Mouse (Mus musculus): ENCODE data around the gene Btbd16.

Btbd16 gene

DNA sequence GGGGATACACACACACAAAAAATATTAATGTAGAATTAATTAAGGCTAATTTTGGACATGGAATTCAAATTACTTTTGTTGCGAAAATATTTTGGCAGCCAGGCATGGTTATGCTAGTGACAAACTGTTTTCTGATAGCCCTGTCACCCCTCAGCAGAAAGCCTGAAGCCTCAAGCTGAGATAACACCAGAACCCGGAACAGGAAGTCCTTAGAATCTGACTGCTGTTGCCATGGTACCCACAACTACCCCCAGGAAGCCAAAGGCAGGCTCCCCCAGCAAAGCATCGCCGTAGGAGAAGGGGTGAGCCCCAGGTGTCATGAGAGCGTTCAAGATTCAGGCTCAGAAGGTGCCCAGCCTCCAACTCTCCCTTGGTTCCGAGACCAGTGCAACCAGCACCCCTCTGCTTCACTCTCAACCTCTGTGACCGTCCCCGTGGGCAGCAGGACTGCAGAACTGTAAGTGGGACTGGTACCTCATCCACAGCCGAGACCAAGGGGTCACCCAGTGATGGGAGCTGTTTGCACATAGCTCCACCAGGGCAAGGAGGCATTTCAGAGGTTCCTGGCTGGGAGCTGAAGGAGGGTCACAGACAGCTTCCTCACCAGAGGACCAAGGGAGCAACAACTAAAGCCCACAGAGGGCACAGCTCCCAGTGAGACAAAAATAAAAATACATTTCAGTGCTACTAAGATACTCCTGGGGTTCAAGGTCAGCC, at the start of gene Btbd16:
Btbd16 (plus strand) TSS at position 156 of the 717 bp plus-strand sequence.
- no peak for DNase-seq

DNA sequence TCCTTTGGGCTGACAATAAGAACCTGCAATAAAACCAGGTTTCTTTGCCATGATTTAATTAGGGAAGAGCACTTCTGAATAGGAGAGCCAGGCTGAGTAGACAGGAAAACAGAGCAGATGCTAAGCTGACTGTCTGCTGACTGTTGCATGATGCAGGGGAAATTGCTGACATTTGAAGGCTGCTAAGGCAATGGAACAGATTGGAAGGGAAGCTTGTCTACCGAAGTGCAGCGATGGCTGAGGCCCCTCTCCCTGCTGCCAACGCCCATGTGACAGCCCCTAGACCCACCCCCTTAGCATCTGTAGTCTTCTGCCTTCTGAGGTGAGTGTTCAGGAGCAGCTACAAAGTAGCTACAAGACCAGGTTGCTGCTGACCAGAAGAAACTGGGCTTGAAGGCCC, 47.7 kb upstream of the Btbd16 start:
- DNase-seq: no peak

DNA sequence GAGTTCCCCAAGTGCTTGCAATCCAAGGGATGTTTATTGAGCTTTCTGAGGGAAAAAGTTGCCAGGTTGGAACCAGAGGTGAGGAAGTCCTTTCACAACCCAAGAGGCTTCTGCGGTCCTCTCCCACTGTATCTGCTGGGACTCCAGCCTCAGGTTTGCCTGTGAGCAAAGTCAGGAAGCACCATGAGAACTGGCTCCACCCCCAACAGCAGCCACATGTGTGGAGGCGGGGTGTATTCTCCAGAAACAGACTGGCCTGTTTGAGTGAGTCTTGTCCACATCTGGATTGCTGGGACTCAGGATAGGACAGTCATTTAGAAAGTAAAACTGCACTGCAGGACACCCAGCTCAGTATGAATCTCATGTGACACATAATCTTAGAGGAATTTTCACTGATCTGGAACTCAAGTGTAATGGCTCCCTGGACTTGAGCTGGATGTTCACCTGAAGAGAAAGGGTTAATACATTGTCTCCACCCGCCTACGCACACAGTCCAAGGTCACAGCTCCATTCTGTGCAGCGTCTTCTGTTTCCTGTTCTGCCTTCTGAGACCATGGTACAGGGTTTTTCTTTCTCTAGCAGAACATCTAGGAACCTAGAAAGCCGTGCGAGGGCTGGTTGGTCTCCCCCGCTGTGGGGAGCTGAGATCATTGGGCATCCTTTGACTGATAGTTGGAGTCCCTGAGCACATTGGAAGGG, 47.0 kb upstream of the Btbd16 start:
- no peak for DNase-seq

DNA sequence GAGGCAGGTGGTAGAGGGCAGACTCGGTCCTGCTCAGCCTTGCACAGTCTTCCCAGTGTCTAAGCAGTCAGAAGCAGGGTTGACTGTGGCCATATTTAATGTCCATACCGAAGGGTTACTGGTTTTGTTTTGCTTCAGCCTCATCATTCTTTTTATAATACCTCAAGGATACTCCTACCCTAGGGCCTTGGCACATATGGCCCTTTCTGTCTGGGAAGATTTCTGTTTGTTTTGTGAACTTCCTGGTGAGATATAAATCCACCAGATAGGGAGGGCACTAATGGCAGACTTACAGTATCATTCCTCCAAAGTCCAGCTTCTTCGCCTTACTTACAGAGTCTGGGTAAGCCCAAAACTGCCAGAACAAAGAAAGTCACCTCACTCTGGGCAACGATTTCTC, 46.3 kb upstream of the Btbd16 start:
- DNase-seq: no peak

DNA sequence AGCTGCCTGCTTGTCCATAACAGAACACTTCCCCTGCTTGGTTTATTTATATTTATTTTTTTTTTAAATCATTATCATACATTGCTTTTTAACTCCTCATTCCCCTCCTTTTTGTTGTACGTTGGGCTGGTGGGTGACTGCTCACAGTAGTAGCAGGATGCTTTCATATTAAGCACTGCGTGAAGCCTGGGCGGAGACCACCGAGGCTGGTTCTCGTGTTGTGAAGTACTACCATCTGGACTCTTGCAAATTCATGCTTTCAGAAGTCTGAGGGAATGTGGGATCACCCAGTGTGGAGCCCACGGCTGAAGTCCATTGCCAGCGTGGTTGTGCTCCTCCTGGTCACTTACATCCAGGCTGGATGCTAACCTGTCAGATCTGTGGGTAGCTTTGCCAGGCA, 42.1 kb upstream of the Btbd16 start:
- DNase-seq: no peak

DNA sequence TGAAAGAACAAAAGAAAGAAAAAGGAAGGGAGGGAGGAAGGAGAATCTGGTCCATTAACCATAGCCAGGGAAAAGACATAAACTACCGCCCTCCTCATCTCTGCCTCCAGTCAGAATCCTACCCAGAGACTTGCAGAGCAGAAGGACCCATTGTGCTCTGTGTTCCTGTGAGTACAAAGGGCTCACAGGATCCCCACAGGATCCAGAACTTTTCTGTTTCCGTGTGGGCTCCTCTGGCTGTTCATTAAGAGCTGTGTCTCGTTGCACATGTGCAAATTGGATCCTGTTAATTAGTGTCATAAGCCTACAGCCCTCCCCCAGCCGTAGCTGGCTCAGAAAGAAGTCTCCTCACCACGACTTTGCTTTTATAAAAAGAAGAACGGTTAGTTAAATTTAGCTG, 41.0 kb upstream of the Btbd16 start:
- DNase-seq: no peak

DNA sequence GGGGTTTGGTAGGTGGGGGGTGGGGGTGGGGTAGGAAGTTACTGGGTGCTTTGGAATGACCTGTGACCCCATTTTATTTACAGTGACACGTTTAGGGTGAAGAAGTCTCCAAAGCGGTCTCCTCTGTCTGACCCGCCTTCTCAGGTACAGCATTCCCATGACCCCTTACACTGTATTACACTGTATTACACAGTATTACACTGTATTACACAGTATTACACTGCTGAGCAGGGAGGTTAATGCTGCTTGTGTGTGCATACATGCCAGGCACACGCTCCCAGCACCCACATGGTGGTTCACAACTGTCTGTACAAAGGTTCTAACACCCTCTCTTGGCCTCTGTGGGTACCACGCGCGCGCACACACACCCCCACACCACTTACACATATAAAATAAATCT, 40.4 kb upstream of the Btbd16 start:
- no peak for DNase-seq

DNA sequence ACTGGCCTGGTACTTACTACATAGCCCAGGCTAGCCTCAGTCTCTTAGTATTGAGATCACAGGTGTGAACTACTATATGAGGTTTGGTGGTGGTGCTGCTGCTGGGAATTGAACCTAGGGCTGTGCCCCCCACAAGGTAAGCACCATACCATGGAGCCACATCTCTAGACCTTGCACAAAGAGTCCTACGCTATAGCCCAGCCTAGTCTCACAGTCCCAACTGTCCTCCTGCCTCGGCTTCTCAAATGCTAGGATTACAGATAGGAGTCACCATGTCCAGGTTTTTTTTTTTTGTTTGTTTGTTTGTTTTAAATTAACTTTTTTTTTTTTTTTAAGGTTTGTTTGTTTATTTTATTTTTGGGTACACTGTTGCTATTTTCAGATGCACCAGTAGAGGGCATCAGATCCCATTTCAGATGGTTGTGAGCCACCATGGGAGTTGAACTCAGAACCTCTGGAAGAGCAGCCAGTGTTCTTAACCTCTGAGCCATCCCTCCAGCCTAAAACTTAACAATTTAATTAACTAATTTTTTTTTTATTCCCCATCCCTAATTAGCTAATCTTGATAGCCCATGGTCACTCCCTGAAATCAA, 39.6 kb upstream of the Btbd16 start:
- DNase-seq: no peak

DNA sequence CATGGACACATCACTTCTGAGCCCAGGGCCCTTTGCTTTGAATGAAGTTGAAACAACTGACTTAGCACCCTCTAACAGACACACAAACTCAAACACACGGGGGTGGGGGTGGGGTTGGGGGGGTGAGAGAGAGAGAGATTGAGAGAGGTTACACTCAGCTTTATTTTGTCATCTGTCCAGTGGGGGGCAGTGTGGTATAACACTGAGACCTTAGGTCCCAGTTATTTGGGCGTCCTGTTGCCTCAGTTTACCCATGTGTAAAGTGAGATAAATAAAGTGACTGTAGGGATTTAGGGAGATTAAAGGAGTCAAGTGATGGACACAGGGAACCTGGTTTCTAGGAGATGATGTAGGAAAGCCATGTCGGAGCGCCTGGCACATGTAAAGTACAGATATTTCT, 32.8 kb upstream of the Btbd16 start:
- DNase-seq: no peak

DNA sequence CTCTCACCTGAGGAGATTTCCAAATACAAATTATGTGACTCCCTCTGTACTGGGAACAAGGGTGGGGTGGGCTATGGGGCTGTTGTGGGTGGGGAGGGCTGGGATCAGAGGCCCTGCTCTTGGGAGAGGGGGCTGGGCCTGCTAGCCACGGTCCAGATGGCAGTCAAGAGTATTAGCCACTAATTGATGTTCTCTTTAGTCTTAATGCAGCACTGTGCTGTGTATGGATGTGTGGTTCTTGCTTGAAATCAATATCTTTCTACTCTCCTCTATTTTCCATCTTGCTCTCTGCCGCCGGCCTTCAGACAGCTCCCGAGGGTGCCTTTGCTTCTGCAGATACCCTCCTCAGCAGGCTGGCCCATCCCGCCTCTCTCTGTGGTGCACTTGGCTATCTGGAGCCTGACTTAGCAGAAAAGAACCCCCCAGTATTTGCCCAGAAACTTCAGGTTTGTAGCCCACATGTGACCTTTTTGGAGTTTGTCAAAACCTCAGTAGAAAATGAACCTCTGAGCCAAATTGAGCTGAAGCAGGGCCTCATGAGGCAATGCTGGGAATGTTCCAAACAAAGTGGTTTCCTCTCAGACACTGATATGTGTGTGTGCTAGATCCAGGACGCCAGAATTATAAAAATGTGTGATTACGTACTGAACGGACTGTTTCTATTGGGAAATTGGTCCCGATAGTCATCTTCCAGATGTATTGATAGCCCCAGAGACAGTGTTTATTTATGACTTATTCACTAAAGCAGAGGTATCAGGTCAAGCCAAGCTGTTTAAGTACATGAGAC, 30.4 kb upstream of the Btbd16 start:
- DNase-seq: no peak

DNA sequence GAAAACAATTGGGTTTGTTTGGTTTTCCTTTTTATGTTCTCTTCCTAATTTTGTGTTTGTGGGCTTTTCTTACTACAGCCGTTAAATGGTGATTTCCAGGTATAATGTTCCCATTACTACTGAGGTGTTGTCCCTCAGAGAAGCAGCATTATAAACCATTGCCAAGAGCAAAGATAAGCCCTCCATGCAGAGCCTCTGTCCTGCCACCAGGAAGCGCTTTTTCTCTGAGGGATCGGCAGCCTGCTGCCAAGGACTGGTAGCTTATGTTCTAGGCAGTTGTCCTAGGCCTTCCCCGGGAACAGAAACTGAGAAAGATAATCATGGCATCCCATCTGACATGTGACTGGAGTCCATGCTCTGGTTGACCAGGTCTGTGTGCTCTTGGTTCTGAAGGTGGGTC, 24.7 kb upstream of the Btbd16 start:
- no peak for DNase-seq

DNA sequence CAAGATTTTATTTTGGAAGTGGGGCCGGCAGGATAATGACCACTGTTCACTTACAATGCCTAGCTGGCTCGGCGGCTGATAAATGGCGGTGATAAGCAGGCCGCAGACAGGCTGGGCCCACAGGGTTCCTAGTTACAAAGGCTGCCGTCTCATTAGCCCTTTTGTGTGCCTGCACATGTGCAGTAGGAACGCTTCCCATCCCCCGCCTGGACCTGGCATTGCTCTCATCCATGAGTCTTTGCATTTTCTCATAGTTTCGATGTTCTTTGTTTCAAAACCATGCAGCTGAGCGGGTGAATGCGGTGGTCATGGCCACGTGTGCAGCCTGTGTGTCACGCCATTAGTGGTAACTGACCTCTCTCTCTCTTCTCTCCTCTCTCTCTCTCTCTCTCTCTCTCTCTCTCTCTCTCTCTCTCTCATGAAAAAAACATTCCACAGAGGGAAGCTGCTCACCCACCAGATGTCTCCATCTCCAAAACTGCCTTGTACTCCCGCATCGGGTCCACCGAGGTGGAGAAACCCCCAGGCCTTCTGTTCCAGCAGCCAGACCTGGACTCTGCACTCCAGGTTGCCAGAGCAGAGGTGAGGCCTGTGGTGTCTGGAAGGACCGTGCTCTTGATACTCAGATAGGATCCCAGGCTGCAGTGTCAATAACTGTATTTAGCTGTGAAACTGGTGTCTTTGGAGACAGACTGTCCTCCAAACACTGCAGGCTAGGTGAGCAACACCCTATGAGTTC, 22.9 kb upstream of the Btbd16 start:
- DNase-seq: no peak

DNA sequence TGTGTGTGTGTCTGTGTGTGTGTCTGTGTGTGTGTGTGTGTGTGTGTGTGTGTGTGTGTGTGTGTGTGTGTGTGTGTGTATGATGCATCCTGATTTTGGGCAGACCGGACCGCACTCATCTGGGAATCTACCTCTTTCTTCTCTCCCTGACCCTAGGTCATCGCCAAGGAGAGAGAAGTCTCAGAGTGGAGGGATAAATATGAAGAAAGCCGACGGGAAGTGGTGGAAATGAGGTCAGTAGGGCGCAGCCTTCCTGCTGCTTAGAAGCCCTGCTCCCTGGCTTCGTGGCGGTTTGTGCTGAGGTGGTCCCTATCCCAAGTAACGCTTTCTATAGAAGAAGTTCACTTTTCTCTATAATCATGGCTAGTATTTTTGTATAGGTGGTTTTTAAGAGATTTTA, 22.2 kb upstream of the Btbd16 start:
- DNase-seq: no peak

DNA sequence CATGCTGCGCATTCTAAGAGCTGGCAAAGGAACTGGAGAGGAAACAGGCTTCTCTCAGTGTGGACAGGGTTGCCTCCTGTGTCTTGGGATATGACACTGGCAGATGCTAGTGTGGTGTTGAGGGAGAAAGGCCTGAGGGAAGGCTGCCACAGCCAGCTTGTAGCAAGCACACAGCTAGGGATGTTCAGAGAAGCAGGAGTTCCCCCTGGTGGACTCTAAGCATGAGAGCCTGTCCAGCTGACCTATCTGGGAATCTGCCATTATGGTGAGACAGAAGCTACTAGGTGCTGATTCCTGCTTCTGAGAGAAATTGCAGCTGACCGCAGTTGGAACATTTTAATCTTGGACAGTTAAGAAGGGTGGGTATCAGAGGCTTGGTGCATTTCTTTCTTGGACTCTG, 19.1 kb upstream of the Btbd16 start:
- DNase-seq: no peak

DNA sequence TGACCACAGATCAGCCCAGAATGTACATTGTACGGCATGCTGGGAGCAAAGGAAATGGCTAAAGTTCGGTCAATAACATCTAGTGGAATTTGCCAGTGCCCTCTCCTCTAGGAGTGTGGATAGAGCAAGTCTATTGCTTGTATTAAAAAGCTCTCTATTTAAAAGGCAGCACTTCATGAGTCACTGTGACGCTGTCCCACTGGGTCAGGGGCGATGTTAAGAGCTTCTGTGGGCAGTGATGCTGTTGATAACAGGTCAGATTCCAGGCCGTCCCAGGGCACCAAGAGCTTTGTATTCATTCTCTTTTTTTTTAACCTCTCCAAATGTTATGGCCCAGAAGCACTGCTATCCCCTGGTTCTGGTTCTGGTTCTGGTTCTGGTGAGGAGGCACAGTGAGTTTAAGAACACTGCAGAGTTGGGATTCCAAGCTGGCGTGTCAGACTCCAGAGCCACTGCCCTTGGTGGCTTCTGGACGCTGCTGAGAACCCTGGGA, 17.5 kb upstream of the Btbd16 start:
- no peak for DNase-seq

DNA sequence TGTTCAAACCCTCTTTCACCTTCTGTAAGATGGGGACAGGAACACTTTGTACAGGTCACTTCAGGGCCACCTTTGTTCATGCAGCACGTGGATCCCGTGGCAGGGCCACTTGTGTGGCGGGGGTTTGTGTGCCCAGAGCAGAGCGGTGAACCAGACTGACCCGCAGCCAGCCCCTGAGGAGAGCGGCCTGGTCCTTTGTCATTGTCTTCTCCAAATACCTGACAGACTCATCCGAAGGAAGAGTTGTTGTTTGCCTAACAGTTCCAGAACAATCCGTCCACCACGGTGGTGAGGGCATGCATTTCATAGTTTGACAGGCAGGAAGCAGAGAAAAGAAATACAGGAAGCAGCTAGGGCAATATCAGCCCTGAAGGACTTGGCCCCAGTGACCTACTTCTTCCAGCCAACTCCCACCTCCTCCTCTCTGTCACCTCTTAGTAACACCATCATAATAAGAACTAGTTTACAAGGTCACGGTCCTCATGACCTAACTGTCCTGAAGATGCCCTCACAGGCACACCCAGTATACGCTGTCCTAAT, 16.5 kb upstream of the Btbd16 start:
- peak; percentile 21 for DNase-seq

DNA sequence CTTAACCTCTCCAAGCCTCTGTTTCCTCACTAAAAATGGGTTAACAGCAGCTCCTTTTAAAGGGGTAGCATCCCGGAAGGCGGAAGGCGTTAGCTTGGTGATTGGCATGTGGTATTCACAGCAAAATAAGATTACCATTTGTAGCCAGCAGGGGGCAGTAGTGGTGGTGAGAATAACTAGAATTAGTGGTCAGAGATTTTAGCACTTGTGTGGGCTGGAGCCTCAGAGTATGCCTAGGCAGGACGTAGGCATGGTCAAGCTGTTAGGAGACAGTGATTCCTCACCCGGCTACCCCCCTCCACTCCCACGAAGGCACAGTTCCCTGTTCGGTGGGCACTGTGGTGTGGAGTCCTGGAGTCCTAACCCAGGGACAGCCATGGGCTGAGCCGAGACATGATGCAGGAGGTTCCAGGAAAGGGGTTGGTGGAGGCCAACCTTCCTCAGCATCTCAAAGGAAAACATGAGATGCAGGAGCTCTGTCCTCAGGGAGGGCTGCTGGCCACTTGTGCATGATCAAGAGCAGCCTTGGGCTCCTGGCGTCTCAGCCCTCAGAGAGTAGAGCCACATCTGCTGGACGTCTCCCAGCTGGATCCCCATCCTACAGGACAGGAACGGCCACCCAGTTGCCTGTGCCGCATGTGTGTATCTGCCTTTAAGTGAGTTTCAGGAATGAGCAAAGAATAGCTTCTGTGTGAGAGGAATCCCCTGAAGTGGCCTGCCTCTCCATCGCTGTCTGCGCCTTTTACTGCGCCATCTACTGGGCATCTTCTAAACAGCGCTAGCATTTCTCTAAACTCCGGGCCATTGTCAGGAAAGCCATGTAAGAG, 11.6 kb upstream of the Btbd16 start:
- peak; percentile 84 for DNase-seq

DNA sequence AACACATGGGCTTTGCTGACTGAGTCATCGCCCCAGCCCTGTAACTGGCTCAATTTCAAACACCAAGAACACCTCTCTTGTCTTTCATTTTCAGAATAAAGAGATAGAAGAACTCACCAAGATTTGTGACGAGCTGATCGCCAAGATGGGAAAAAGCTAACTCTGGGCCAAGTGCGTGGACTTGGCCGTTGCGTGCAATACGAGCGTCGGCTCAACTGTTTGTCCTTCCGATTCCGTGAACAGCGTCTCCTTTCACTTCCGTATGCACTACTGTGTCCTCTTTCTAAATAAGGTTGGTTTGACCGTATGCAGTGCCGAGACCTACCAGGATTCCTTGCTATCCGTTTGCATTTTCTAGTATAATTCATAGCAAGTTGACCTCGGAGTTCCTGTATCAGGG, 9.7 kb upstream of the Btbd16 start:
- no peak for DNase-seq

DNA sequence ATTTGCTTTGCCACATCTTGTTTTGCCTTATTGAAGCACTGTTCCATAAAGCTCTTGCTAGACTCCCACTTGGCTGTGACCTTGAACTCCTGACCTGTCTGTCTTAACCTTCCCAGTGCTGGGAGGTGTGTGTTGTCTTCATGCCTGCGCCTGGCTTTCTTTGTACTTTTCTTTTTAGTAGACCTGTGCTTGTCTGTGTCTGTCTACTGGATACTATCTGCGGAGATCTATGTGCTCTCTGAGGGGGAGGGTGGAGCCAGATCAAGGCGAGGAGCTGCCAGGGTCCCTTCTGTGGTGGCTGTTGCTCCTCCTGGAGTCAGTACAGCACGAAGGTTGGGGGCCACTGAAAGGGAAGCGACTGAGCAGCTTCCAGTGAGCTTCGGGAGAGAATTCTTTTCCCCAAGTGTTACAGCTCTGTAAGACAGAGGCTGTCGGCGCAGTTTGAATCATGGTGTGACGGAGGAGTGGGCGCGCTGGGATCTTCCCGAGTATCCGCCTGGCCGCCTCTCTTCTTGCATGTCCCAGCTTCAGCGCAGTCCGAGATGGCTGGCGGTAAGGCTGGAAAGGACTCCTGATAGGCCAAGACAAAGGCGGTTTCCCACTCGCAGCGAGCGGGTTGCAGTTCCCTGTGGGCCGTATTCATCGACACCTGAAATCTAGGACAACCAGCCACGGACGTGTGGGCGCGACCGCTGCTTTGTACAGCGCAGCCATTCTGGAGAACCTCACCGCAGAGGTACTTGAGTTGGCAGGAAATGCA, 7.3 kb upstream of the Btbd16 start:
- no peak for DNase-seq

DNA sequence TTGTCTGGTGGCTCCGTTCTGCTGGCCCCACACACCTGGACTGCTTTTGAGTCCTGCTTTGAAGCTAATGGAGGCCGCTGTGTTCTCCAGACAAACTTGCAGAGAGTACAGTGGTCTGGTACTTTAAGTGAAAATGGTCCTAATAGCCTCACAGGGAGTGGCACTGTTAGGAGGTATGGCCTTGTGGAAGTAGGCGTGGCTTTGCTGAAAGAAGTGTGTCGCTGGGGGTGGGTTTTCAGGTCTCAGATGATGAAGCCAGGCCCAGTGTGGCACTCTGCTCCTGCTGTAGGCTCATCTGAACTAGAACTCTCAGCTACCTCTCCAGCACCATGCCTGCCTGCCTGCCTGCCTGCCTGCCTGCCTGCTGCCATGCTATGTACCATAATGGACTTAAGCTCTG, 5.7 kb upstream of the Btbd16 start:
- no peak for DNase-seq

DNA sequence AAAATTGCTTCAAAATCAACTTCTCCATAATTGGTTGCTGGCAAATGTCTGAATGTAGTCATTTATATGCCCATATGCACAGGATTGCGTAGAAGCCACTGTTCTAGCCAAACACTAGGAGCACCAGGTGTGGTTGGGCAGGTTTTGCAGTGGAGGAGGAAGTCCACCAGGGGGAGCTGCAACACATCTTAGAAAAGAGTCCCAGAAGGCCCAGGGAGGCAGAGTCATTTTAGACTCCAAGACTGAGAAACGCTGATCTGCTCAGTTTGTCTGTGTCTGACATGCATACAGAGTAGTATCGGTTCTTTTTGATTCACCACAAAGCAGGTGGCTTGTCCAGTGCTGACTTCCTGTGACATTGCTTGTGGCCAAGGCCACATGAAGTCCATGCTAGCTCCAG, 3.2 kb upstream of the Btbd16 start:
- DNase-seq: peak; percentile 88
